Mouse (Mus musculus) hindbrain, postnatal 0 days (tissue): ENCODE measurements around the gene Xpo4. TPM values are rescaled to one million over a fixed set of nuclear protein-coding genes. Genes with fewer than 3 reads are reported as not detected.
"Not testable (repeated sequence)": the region's sequence is repeated elsewhere in the genome, so short reads cannot be mapped to it uniquely, and the experiment has no call there.

Experiments used
- ATAC-seq: fragments of 200-750 bp; cut with Nextera tagmentation; 2 replicates; pipeline ENCODE4 v1.8.0; 2017; ENCODE audit warnings: mild to moderate bottlenecking, moderate TSS enrichment, moderate library complexity
- DNase-seq: peaks from one replicate; pipeline ENCODE4 v3.0.0-alpha.2; 2015; ENCODE audit warnings: low spot score
- H3K27ac ChIP-seq: fragments of 300-500 bp; sonication (generic); 2 replicates; pipeline ENCODE4 v1.5.1; 2014; ENCODE audit warnings: mild to moderate bottlenecking
- H3K27me3 ChIP-seq: fragments of 300-500 bp; sonication (generic); 2 replicates; pipeline ENCODE4 v1.6.1; 2014; ENCODE audit warnings: low read length, mixed read lengths; ENCODE audit not compliant: insufficient read depth
- H3K36me3 ChIP-seq: fragments of 300-500 bp; sonication (generic); 2 replicates; pipeline ENCODE4 v1.6.1; 2014; ENCODE audit warnings: low read length, mixed read lengths; ENCODE audit not compliant: insufficient read depth
- H3K4me1 ChIP-seq: fragments of 300-500 bp; sonication (generic); 2 replicates; pipeline ENCODE4 v1.6.1; 2014; ENCODE audit warnings: antibody characterized with exemption, low read length, mixed read lengths; ENCODE audit not compliant: insufficient read depth
- H3K4me2 ChIP-seq: fragments of 300-500 bp; sonication (generic); 2 replicates; pipeline ENCODE4 v1.6.1; 2014; ENCODE audit warnings: low read depth, mild to moderate bottlenecking, low read length, moderate library complexity, mixed read lengths
- H3K4me3 ChIP-seq: fragments of 300-500 bp; sonication (generic); 2 replicates; pipeline ENCODE4 v1.5.1; 2014; ENCODE audit warnings: low read length
- H3K9ac ChIP-seq: fragments of 300-500 bp; sonication (generic); replicated peaks from 2 replicates; pipeline ENCODE4 v1.6.1; 2014; ENCODE audit warnings: mild to moderate bottlenecking, low read length, moderate library complexity, mixed read lengths
- H3K9me3 ChIP-seq: fragments of 300-500 bp; sonication (generic); 2 replicates; pipeline ENCODE4 v1.6.1; 2016; ENCODE audit warnings: low read length, mixed read lengths
- CTCF ChIP-seq: IDR thresholded peaks from 2 replicates; pipeline ENCODE4 v1.5.1; 2016; ENCODE audit warnings: antibody characterized with exemption, control low read depth, low read depth
- WGBS: fragments of 180-500 bp; shearing (Covaris S2); extraction: QIAGEN DNeasy Blood & Tissue Kit; methylation state at CpG from one replicate; pipeline ENCODE4 v1.1.7; 2014; 5-methylcytosine and 5-hydroxymethylcytosine counted together
- polyA plus RNA-seq: library from polyadenylated mRNA; unstranded; fragments of >200 nt; fragmentation: Nextera tagmentation; extraction: Ambion mirVana; gene quantifications from 2 replicates; pipeline ENCODE4 v1.2.1, GENCODE M21; 2015
- total RNA-seq: library from RNA; depleted of rRNA; stranded (reverse); fragments of >200 nt; gene quantifications from 2 replicates; pipeline ENCODE4 v1.2.3, GENCODE M21; 2014

The Xpo4 gene
- total and polyA plus RNA-seq, 2 experiments from 2014 or later: 10.1 to 12.4 TPM

GRCm38 (mm10) chr14:57695550-57695949 lies 30.3 kb upstream of the Xpo4 start:
- Histone ChIP-seq H3K4me2 (no peak overlapping the region), H3K36me3 (peaks cover 4% of the 10 kb centered on the region; the same call in 1 of the 2 replicates), H3K27ac (no peak overlapping the region), H3K9me3 (no peaks in the 10 kb centered on the region), H3K9ac (no peak overlapping the region), H3K4me3 (no peak overlapping the region), H3K27me3 (no peaks in the 10 kb centered on the region), H3K4me1 (no peaks in the 10 kb centered on the region)
- WGBS: 87% methylated on average over 8 of the region's 8 CpGs
- DNase-seq (peak; percentile 42), ATAC-seq (no peak)
- TF ChIP-seq CTCF: peak; percentile 70

DNA sequence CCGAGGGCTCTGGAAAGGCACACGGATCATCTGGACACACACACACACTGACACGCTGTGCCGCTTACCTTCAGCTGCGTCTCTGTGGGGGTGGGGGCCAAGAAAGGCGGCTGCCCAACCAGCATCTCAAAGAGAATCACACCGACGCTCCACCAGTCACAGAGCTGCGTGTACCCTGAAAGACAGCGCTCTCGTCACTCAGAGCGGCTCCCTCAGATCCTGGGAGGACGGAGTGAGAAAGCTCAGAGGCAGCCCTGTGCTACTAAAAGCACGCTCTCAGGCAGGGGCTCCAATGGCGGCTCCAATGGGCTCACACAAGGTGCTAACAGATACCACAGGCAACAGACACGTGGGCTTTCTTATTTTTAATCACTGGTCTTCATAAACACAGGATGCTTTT lies 29.0 kb upstream of the Xpo4 start:
- Histone ChIP-seq H3K36me3 (peaks cover 4% of the 10 kb centered on the region; the same call in 1 of the 2 replicates), H3K4me1 (no peaks in the 10 kb centered on the region), H3K4me2 (no peak overlapping the region), H3K27ac (no peak overlapping the region), H3K27me3 (no peaks in the 10 kb centered on the region), H3K4me3 (no peak overlapping the region), H3K9ac (no peak overlapping the region), H3K9me3 (no peaks in the 10 kb centered on the region)
- no peak for ATAC-seq
- DNase-seq: no peak
- TF ChIP-seq CTCF: no peak
- 88% methylated on average over 16 of the region's 16 CpGs for WGBS

DNA sequence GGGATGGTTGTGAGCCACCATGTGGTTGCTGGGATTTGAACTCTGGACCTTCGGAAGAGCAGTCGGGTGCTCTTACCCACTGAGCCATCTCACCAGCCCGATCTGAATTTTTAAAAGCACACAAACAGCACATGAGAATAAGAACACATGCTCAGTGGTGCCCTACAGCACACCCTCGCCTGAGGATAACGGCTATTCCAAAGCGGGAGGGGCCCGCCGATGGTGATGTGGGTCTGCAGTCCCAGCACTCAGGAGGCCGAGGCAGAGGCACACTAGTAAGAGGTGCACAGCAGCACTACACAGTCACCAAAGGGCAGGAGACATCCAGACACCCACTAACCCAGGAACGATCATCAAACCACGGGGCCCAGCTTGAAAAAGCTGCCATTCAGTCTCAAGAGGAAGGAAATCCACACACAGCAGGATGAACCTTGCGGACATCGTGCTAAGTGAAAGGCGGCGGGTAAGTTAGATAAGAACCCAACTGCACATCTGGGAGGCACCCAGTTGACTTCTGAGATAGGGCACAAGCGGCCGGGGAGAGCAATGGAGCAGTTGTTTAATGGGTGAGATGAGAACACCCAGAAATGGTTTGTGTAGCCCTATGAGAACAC lies 27.4 kb upstream of the Xpo4 start:
- Histone ChIP-seq H3K9me3 (no peaks in the 10 kb centered on the region), H3K4me3 (no peak overlapping the region), H3K36me3 (peaks cover 4% of the 10 kb centered on the region; the same call in 1 of the 2 replicates), H3K27me3 (no peaks in the 10 kb centered on the region), H3K27ac (no peak overlapping the region), H3K4me2 (no peak overlapping the region), H3K9ac (no peak overlapping the region), H3K4me1 (no peaks in the 10 kb centered on the region)
- no peak for TF ChIP-seq CTCF
- WGBS: 95% methylated on average over 17 of the region's 17 CpGs
- no peak for ATAC-seq
- DNase-seq: no peak

GRCm38 (mm10) chr14:57691316-57691715 lies 26.1 kb upstream of the Xpo4 start:
- WGBS: 93% methylated on average over 24 of the region's 24 CpGs
- no peak for TF ChIP-seq CTCF
- DNase-seq: no peak
- H3K4me2 ChIP-seq: no peak overlapping the region
- H3K9ac ChIP-seq: no peak overlapping the region
- ATAC-seq: no peak
- no peaks in the 10 kb centered on the region for H3K4me1 ChIP-seq
- H3K9me3 ChIP-seq: no peaks in the 10 kb centered on the region
- no peak overlapping the region for H3K27ac ChIP-seq
- H3K27me3 ChIP-seq: no peaks in the 10 kb centered on the region
- no peak overlapping the region for H3K4me3 ChIP-seq
- H3K36me3 ChIP-seq: no peaks in the 10 kb centered on the region; the same call in 1 of the 2 replicates

DNA sequence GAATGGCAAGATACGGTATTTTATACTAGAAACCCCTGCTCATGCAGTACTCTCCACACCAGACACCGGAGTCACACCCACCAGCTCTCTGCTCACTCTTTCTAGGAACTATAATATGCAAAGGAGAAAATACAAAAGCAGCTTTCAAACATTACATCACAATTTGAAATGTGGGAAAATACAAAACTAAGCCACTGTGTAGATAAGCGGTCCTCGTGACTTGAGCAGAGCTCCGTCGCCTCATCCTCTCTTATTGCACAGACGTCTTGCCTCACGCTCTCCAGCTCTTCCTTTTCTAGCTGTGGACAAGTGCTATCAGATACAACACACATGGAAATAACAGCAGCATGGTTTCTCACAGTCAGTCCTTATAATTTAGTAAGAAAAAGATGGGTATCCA lies 25.5 kb upstream of the Xpo4 start:
- ATAC-seq (no peak), DNase-seq (no peak)
- Histone ChIP-seq H3K27ac (no peak overlapping the region), H3K27me3 (no peaks in the 10 kb centered on the region), H3K36me3 (no peaks in the 10 kb centered on the region; the same call in 1 of the 2 replicates), H3K4me1 (no peaks in the 10 kb centered on the region), H3K4me3 (no peak overlapping the region), H3K9me3 (no peaks in the 10 kb centered on the region), H3K4me2 (no peak overlapping the region), H3K9ac (no peak overlapping the region)
- TF ChIP-seq CTCF: no peak
- WGBS: 93% methylated on average over 8 of the region's 8 CpGs

- 94% methylated on average over 7 of the region's 7 CpGs for WGBS
- ATAC-seq, H3K36me3 ChIP-seq: not testable (repeated sequence)
Observed at GRCm38 (mm10) chr14:57688066-57688465, 22.8 kb upstream of the Xpo4 start.

GRCm38 (mm10) chr14:57687441-57687840 lies 22.2 kb upstream of the Xpo4 start:
- WGBS: 89% methylated on average over 5 of the region's 5 CpGs
- no peaks in the 10 kb centered on the region for H3K27me3 ChIP-seq
- H3K4me2 ChIP-seq: no peak overlapping the region
- H3K27ac ChIP-seq: no peak overlapping the region
- no peak overlapping the region for H3K9ac ChIP-seq
- H3K9me3 ChIP-seq: no peaks in the 10 kb centered on the region
- no peaks in the 10 kb centered on the region for H3K4me1 ChIP-seq
- no peak overlapping the region for H3K4me3 ChIP-seq
- DNase-seq: no peak
- no peak for ATAC-seq
- no peaks in the 10 kb centered on the region for H3K36me3 ChIP-seq
- TF ChIP-seq CTCF: no peak

More at GRCm38 (mm10) chr14:57688066-57688465, 22.8 kb upstream of the Xpo4 start:
- not testable (repeated sequence) for H3K9me3 ChIP-seq, H3K4me3 ChIP-seq, H3K4me1 ChIP-seq, H3K4me2 ChIP-seq, H3K27ac ChIP-seq, DNase-seq, H3K9ac ChIP-seq, H3K27me3 ChIP-seq
